Comparison of ENCODE assay signal across 7 mouse cellular contexts in the genomic region with DNA sequence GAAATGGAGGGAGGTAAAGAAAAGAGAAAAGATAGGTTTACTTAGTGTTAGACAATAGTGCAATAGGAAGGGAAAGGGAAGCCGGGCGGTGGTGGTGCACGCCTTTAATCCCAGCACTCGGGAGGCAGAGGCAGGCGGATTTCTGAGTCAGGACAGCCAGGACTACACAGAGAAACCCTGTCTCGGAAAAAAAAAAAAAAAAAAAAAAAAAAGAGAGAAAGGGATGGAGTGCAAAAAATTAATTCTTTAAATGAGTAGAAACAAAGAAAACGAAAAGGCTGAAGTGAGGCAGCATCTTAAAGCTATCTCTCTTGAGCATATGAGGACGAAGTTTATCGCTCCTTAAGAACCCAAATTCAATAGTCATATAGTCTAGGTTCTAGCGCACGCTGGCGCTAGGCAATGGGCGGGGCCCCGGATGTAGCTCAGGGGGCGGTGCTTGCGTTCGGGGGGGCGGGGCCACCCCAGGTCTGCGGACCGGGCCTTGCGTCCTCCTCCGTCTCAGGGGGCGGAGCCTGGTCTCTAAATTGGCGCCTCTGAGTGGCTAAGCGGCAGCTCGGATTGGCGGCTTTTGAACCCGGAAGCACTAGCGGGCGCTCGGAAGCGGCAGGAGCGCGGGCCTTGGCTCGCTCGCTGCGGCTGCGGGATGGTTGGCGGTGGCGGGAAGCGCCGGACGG. TPM values are rescaled to one million over a fixed set of nuclear protein-coding genes. Genes with fewer than 3 reads are reported as not detected.
A peak's percentile ranks its signal among the peaks of the same experiment; 100 is the strongest.
DNase-seq lines count a peak whose midpoint lies in the region; ATAC-seq and TF ChIP-seq lines count a peak whose summit lies in the region.

A gene (plus strand): TSS at position 576 of the 677 bp plus-strand sequence.

- peak; percentile 96 for DNase-seq in adrenal gland, postnatal 10 days
- peak; percentile 97 for DNase-seq in embryonic facial prominence, embryonic 10.5 days (ENCODE audit: low spot score)
- DNase-seq in gonadal fat pad, adult 2 months (ENCODE audit: low read depth) = peak; percentile 59
- peak; percentile 98 for DNase-seq in left cerebral cortex, postnatal 4 days

- H3K27me3 ChIP-seq in embryonic facial prominence, embryonic 10.5 days (replicated peaks; ENCODE audit: low read depth, poor library complexity, severe bottlenecking) = no peaks in the 10 kb centered on the region
- no peaks in the 10 kb centered on the region for H3K27me3 ChIP-seq in intestine, postnatal 0 days (replicated peaks; ENCODE audit: control insufficient read depth, insufficient read depth, low read length)
- H3K27me3 ChIP-seq in midbrain, embryonic 12.5 days = no peaks in the 10 kb centered on the region
- no peaks in the 10 kb centered on the region for H3K27me3 ChIP-seq in small intestine, adult 2 months (ENCODE audit: control insufficient read depth, insufficient read depth, low read length)

- peak; percentile 71 for TF ChIP-seq POLR2A in small intestine, adult 2 months (IDR thresholded peaks at IDR 0.05; ENCODE audit: low read depth, low read length)

- H3K9me3 ChIP-seq in embryonic facial prominence, embryonic 10.5 days = no peaks in the 10 kb centered on the region
- H3K9me3 ChIP-seq in intestine, postnatal 0 days (ENCODE audit: control insufficient read depth) = no peaks in the 10 kb centered on the region
- H3K9me3 ChIP-seq in midbrain, embryonic 12.5 days = no peaks in the 10 kb centered on the region

- no peak for TF ChIP-seq CTCF in intestine, postnatal 0 days (IDR thresholded peaks at IDR 0.05; ENCODE audit: low read depth)
- TF ChIP-seq CTCF in small intestine, adult 2 months (IDR thresholded peaks at IDR 0.05; ENCODE audit: extremely low read depth, insufficient read length, insufficient replicate concordance, low read depth, low read length) = no peak

- ATAC-seq in intestine, postnatal 0 days = peak; percentile 100
- peak; percentile 99 for ATAC-seq in midbrain, embryonic 12.5 days (ENCODE audit: low FRiP score, low read depth)

- H3K4me1 ChIP-seq in embryonic facial prominence, embryonic 10.5 days = peaks cover 20% of the 10 kb centered on the region
- H3K4me1 ChIP-seq in intestine, postnatal 0 days (replicated peaks; ENCODE audit: control insufficient read depth, insufficient read depth, low read length) = no peaks in the 10 kb centered on the region
- H3K4me1 ChIP-seq in midbrain, embryonic 12.5 days = peaks cover 18% of the 10 kb centered on the region
- peaks cover 3% of the 10 kb centered on the region for H3K4me1 ChIP-seq in small intestine, adult 2 months (ENCODE audit: control insufficient read depth, insufficient read depth, insufficient read length, low read length)

- peak within 1 kb of the TSS; percentile 89 for H3K27ac ChIP-seq in embryonic facial prominence, embryonic 10.5 days (replicated peaks)
- no peak within 1 kb of the TSS for H3K27ac ChIP-seq in intestine, postnatal 0 days (ENCODE audit: low read depth, low read length)
- peak within 1 kb of the TSS; percentile 44; the same call in 1 of the 2 replicates for H3K27ac ChIP-seq in midbrain, embryonic 12.5 days (replicated peaks)
- H3K27ac ChIP-seq in small intestine, adult 2 months (ENCODE audit: insufficient read depth, low read depth, low read length) = peak within 1 kb of the TSS; percentile 10; the same call in 1 of the 2 replicates

- peak within 1 kb of the TSS; percentile 84 for H3K4me2 ChIP-seq in intestine, postnatal 0 days (replicated peaks; ENCODE audit: low read depth)
- H3K4me2 ChIP-seq in midbrain, embryonic 12.5 days (replicated peaks) = peak within 1 kb of the TSS; percentile 76

- WGBS in embryonic facial prominence, embryonic 10.5 days = 6% methylated on average over 43 of the region's 43 CpGs
- 5% methylated on average over 41 of the region's 43 CpGs for WGBS in intestine, postnatal 0 days
- 6% methylated on average over 42 of the region's 43 CpGs for WGBS in midbrain, embryonic 12.5 days
- 4% methylated on average over 43 of the region's 43 CpGs for WGBS in small intestine, adult 2 months

- H3K4me3 ChIP-seq in embryonic facial prominence, embryonic 10.5 days = peak within 1 kb of the TSS; percentile 78
- H3K4me3 ChIP-seq in intestine, postnatal 0 days (ENCODE audit: low read depth, low read length) = peak within 1 kb of the TSS; percentile 75
- peak within 1 kb of the TSS; percentile 74 for H3K4me3 ChIP-seq in midbrain, embryonic 12.5 days
- H3K4me3 ChIP-seq in small intestine, adult 2 months (ENCODE audit: low read depth, low read length) = peak within 1 kb of the TSS; percentile 100

- H3K36me3 ChIP-seq in embryonic facial prominence, embryonic 10.5 days (replicated peaks) = peaks cover 18% of the 10 kb centered on the region
- H3K36me3 ChIP-seq in intestine, postnatal 0 days (ENCODE audit: control insufficient read depth, insufficient read depth) = peaks cover 6% of the 10 kb centered on the region; the same call in 1 of the 2 replicates
- peaks cover 10% of the 10 kb centered on the region for H3K36me3 ChIP-seq in midbrain, embryonic 12.5 days
- no peaks in the 10 kb centered on the region for H3K36me3 ChIP-seq in small intestine, adult 2 months (ENCODE audit: control insufficient read depth, insufficient read depth, low read length)

- intact Hi-C loops in left cerebral cortex, postnatal 4 days (cut with DNase I) = no loop called here

- peak within 1 kb of the TSS; percentile 67 for H3K9ac ChIP-seq in intestine, postnatal 0 days (ENCODE audit: low read depth, low read length)
- H3K9ac ChIP-seq in midbrain, embryonic 12.5 days (replicated peaks) = peak within 1 kb of the TSS; percentile 79

RNA-seq across cellular contexts. Expression of the gene that starts here (rescaled TPM):
- 10 to 100 TPM; 24.0 to 29.2 TPM for total RNA-seq in adrenal gland, postnatal 10 days (2021)
- polyA plus RNA-seq in embryonic facial prominence, embryonic 10.5 days (2016; fragmentation: Nextera tagmentation; extraction: Ambion mirVana) = 115 and 117 TPM in 2 replicates
- polyA plus RNA-seq in gonadal fat pad, adult 2 months (2012; rRNA removed) = 8.4 and 9.1 TPM in 2 replicates
- polyA plus RNA-seq in intestine, postnatal 0 days (2015; fragmentation: Nextera tagmentation; extraction: Ambion mirVana) = 42.4 and 42.8 TPM in 2 replicates
- total RNA-seq in left cerebral cortex, postnatal 4 days (2021) = 10 to 100 TPM; 50.5 to 58.5 TPM
- 114 and 117 TPM in 2 replicates for polyA plus RNA-seq in midbrain, embryonic 12.5 days (2016; fragmentation: Nextera tagmentation; extraction: Ambion mirVana)
- polyA plus RNA-seq in small intestine, adult 2 months (2012; rRNA removed) = 0.61 and 1.2 TPM in 2 replicates
